Mouse (Mus musculus) lung, postnatal 0 days (tissue): ENCODE data around the gene Thop1.

Experiments
- CTCF ChIP-seq: IDR thresholded peaks from 2 replicates; pipeline ENCODE4 v1.5.1; 2016; ENCODE audit warnings: antibody characterized with exemption, mild to moderate bottlenecking
- EP300 ChIP-seq: IDR thresholded peaks from 2 replicates; pipeline ENCODE4 v1.6.1; 2016; ENCODE audit warnings: antibody characterized with exemption, mild to moderate bottlenecking, control low read depth

DNA sequence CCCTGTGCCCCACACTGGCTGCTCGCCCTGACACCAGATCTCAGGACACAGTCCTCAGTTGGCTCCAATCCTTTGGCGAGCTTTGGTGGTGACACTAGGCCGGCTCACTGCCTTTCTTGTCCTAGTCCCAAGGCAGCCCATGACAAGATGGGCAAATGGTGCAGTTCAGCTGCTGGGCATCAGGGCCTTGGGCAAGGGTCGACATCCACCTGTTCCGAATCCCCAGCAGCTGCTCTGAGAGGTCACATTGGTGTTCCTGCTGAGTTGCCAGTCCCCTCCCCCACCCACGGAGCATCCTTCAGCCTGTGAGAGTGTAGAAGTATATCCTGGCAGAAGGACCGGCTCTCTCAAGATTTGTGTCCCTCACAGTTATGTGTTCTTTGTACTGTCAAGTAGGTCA lies 50.8 kb downstream of the Thop1 start:
- TF ChIP-seq CTCF, result no peak
- no peak for TF ChIP-seq EP300
